Mouse (Mus musculus): ENCODE results near the gene Rnase1. TPM values are rescaled to one million over a fixed set of nuclear protein-coding genes. Genes with fewer than 3 reads are reported as not detected.
"Not testable (repeated sequence)": the region's sequence is repeated elsewhere in the genome, so short reads cannot be mapped to it uniquely, and the experiment has no call there.

Rnase1 gene
- polyA plus RNA-seq, 1 experiment = 4.1 TPM

DNA sequence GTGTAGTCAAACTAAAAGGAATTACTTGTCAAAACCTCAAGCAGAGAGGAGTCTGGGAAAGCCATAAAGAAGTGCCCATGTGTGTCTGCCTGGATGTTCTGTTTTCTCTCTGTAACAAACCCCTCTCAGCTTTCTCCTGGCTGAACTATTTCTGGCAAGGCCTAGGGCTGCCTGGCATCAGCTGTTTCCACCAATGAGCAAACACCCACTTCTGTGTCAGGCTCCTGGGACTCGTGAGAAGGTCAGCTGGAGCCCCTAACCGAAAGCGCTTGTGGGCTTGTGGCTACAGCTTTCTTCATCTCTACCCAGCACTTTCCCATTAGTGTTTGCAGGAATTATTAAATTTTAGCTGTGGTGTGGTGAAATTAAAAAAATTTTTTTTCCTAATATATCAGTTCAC, 34.6 kb downstream of the Rnase1 start:
- 25% methylated on average over 3 of the region's 3 CpGs for WGBS
- Histone ChIP-seq H3K27ac (ENCODE audit: insufficient read depth, low read length) (no peak overlapping the region), H3K4me1 (ENCODE audit: control insufficient read depth, insufficient read depth, low read length) (no peaks in the 10 kb centered on the region), H3K27me3 (ENCODE audit: control insufficient read depth, insufficient read depth, low read length) (no peaks in the 10 kb centered on the region), H3K4me3 (replicated peaks; ENCODE audit: insufficient read depth, low read depth, low read length) (no peak overlapping the region)
- TF ChIP-seq POLR2A (IDR thresholded peaks at IDR 0.05; ENCODE audit: borderline replicate concordance, insufficient read depth, low read length) = no peak
- no peak for TF ChIP-seq CTCF (IDR thresholded peaks at IDR 0.05; ENCODE audit: borderline replicate concordance, insufficient read depth, low read depth, low read length)
- no peak for DNase-seq

DNA sequence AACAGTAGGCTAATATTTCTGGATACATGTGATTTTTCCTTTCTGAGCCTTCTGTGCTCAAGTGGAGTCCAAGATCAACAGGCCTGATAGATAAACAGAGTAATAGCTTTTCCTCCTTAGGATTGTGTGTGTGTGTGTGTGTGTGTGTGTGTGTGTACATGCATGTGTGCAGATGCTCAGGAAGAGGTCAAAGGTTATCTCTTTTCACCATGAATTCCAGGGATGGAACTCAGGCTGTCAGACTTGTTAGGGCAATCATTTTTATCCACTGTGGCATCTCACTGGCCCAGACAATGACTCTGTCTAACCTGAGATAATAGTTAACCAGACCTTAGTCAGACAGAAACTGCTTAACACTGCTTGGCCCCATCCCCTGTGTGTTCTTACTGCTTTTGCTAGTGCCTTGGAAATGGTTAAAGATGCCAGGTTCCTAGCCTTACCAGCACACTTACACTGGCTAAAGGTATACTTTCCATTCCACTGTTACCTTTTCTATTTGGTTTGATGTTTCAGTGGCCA, 40.1 kb downstream of the Rnase1 start:
- no peak overlapping the region for H3K27ac ChIP-seq (ENCODE audit: insufficient read depth, low read length)
- no peak overlapping the region for H3K4me3 ChIP-seq (replicated peaks; ENCODE audit: insufficient read depth, low read depth, low read length)
- no peaks in the 10 kb centered on the region for H3K27me3 ChIP-seq (ENCODE audit: control insufficient read depth, insufficient read depth, low read length)
- no peak for DNase-seq
- H3K4me1 ChIP-seq (ENCODE audit: control insufficient read depth, insufficient read depth, low read length) = no peaks in the 10 kb centered on the region
- TF ChIP-seq CTCF (IDR thresholded peaks at IDR 0.05; ENCODE audit: borderline replicate concordance, insufficient read depth, low read depth, low read length) = no peak
- TF ChIP-seq POLR2A (IDR thresholded peaks at IDR 0.05; ENCODE audit: borderline replicate concordance, insufficient read depth, low read length) = no peak

DNA sequence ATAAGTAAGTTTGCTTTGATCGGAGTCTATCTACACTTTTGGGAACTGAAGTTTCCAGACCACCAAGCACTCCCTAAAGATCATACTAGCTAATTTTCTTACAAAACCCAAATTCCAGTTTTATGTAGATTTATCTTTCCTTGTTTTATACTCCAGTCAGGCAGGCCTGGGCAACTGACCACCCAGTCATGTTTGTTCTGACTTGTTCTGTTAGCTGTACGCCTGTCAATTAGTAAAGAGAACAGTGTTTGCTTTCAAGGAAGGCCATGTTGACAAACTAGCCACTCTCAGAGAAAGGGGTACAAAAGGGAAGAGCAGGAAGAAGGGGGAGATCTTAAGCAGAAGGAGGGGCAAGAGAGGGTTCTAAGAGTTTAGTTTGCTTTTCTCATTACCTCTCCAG, 42.2 kb downstream of the Rnase1 start:
- no peaks in the 10 kb centered on the region for H3K4me1 ChIP-seq (ENCODE audit: control insufficient read depth, insufficient read depth, low read length)
- TF ChIP-seq CTCF (IDR thresholded peaks at IDR 0.05; ENCODE audit: borderline replicate concordance, insufficient read depth, low read depth, low read length) = no peak
- no peak for TF ChIP-seq POLR2A (IDR thresholded peaks at IDR 0.05; ENCODE audit: borderline replicate concordance, insufficient read depth, low read length)
- H3K4me3 ChIP-seq (replicated peaks; ENCODE audit: insufficient read depth, low read depth, low read length) = no peak overlapping the region
- 93% methylated on average over 2 of the region's 2 CpGs for WGBS
- DNase-seq = no peak
- no peak overlapping the region for H3K27ac ChIP-seq (ENCODE audit: insufficient read depth, low read length)
- H3K27me3 ChIP-seq (ENCODE audit: control insufficient read depth, insufficient read depth, low read length) = no peaks in the 10 kb centered on the region

DNA sequence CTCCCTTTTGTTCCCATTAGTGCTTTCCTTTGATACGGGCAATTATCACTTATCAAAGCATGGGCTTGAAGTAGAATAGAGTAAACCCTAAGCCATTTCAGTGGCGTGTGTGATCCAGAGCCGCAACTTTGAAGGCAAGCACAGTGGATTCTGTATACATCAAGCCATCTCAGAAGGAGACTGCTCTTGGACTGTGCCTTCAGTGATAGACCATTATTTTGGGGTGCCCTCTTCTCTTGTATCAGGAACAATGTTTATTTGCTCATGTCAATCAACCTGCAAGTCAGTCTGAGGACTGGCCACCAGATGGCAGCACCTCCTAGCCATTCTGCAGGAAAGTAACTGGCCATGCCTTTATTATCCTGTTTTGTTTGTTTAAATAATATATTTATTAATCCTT, 43.4 kb downstream of the Rnase1 start:
- peak; percentile 41 to 68 for DNase-seq
- Histone ChIP-seq H3K4me3 (replicated peaks; ENCODE audit: insufficient read depth, low read depth, low read length) (no peak overlapping the region), H3K27me3 (ENCODE audit: control insufficient read depth, insufficient read depth, low read length) (no peaks in the 10 kb centered on the region), H3K4me1 (ENCODE audit: control insufficient read depth, insufficient read depth, low read length) (no peaks in the 10 kb centered on the region), H3K27ac (ENCODE audit: insufficient read depth, low read length) (no peak overlapping the region)
- 65% methylated on average over 3 of the region's 3 CpGs for WGBS
- no peak for TF ChIP-seq POLR2A (IDR thresholded peaks at IDR 0.05; ENCODE audit: borderline replicate concordance, insufficient read depth, low read length)
- TF ChIP-seq CTCF (IDR thresholded peaks at IDR 0.05; ENCODE audit: borderline replicate concordance, insufficient read depth, low read depth, low read length) = peak; percentile 79

DNA sequence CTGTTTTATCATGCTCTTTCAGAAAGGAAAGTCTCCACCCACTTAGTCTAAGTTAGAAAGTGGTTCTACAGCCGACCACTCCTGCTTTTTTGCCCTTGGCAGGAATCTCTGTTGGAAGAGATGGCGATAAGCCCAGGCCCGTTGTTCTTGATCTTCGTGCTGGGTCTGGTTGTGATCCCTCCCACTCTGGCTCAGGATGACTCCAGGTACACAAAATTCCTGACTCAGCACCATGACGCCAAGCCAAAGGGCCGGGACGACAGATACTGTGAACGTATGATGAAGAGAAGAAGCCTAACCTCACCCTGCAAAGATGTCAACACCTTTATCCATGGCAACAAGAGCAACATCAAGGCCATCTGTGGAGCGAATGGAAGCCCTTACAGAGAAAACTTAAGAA, 45.3 kb downstream of the Rnase1 start:
- H3K4me1 ChIP-seq (ENCODE audit: control insufficient read depth, insufficient read depth, low read length) = no peaks in the 10 kb centered on the region
- no peak overlapping the region for H3K27ac ChIP-seq (ENCODE audit: insufficient read depth, low read length)
- 49% methylated on average over 9 of the region's 9 CpGs for WGBS
- DNase-seq = no peak
- H3K4me3 ChIP-seq (replicated peaks; ENCODE audit: insufficient read depth, low read depth, low read length) = no peak overlapping the region
- TF ChIP-seq POLR2A (IDR thresholded peaks at IDR 0.05; ENCODE audit: borderline replicate concordance, insufficient read depth, low read length) (no peak), CTCF (IDR thresholded peaks at IDR 0.05; ENCODE audit: borderline replicate concordance, insufficient read depth, low read depth, low read length) (no peak)
- H3K27me3 ChIP-seq (ENCODE audit: control insufficient read depth, insufficient read depth, low read length) = no peaks in the 10 kb centered on the region

DNA sequence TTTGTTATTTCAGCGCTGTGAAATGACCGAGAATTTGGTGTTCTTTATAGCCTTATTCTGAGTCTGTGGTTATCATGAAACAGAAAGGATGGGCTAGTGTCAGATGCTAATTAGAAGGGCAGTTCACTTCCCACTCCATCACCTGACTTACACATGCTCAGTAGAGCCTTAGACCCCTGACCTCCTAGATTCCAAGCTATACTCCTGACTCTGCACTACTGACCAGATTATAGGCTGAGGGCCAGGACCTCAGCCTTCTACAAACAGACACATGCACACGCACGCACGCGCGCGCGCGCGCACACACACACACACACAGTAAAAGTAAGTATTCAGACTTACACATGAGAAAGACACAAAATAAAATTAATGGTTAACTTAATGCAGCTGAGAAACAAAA, 47.7 kb downstream of the Rnase1 start:
- no peak for TF ChIP-seq CTCF (IDR thresholded peaks at IDR 0.05; ENCODE audit: borderline replicate concordance, insufficient read depth, low read depth, low read length)
- no peak for TF ChIP-seq POLR2A (IDR thresholded peaks at IDR 0.05; ENCODE audit: borderline replicate concordance, insufficient read depth, low read length)
- Histone ChIP-seq H3K27ac (ENCODE audit: insufficient read depth, low read length) (no peak overlapping the region), H3K4me1 (ENCODE audit: control insufficient read depth, insufficient read depth, low read length) (no peaks in the 10 kb centered on the region), H3K4me3 (replicated peaks; ENCODE audit: insufficient read depth, low read depth, low read length) (no peak overlapping the region), H3K27me3 (ENCODE audit: control insufficient read depth, insufficient read depth, low read length) (no peaks in the 10 kb centered on the region)
- WGBS = 97% methylated on average over 11 of the region's 11 CpGs
- DNase-seq = no peak

DNA sequence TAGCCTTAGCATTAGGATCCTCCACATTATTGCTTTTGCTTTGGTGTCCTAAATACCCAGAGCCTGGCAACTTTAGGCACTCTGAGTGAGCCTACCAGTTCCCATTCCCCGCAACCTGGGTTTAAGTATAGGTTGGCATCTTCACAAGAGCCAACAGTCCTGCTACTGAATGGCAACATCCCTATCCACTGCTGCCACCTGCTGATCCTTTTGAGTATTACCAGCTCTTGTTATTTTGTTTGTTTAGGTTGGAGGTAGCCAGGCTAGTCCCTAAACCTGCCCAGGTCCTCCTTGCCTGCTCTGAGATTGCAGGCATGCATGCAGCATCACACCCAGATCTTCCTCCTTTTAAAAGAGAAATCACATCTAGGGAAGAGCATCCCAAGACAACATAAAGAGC, 48.3 kb downstream of the Rnase1 start:
- 8% methylated on average over 1 of the region's 1 CpGs for WGBS
- not testable (repeated sequence) for H3K27ac ChIP-seq (ENCODE audit: insufficient read depth, low read length); H3K4me1 ChIP-seq (ENCODE audit: control insufficient read depth, insufficient read depth, low read length); H3K27me3 ChIP-seq (ENCODE audit: control insufficient read depth, insufficient read depth, low read length); H3K4me3 ChIP-seq (replicated peaks; ENCODE audit: insufficient read depth, low read depth, low read length)
- DNase-seq = peak; percentile 73 to 79
- TF ChIP-seq CTCF (IDR thresholded peaks at IDR 0.05; ENCODE audit: borderline replicate concordance, insufficient read depth, low read depth, low read length) = peak; percentile 64; the same call in 1 of the 2 replicates

DNA sequence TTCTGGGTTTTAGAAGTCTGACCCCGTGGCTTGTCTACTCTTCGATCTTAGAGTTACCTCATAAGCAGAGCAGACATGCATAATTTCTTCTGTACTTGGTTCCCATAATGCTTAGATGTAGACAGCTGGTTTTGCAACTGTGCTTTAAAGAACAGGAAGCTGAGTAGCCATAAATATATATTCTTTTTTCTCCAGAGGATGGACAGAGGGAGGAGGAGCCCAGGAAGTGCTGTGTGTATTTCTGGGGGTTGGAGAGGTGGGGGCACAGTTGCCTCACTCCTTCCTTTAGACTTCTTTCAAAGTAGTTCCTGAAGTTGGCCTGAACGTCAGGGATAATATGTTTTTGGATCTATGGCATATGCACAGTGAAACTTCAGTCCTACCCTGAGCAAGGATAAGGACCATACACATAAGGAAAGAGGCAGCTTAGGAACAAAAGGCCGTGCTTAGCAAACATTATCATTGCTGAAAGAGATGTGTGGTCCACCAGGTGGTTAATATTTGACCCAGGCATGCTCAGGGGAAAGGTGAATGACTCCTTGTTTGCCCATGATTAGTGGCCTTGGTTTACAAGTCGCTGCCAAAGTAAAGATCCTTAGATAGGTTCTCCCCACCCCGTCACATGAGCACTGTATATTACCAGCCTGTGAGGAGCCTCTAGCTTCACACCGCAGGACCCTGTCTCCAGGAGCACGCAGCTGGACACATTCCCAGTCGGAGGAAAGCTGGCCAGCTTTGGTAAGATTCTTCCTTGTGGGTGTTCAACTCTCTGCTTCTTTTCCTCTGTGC, 50.7 kb downstream of the Rnase1 start:
- Histone ChIP-seq H3K4me3 (replicated peaks; ENCODE audit: insufficient read depth, low read depth, low read length) (no peak overlapping the region), H3K27me3 (ENCODE audit: control insufficient read depth, insufficient read depth, low read length) (no peaks in the 10 kb centered on the region), H3K27ac (ENCODE audit: insufficient read depth, low read length) (no peak overlapping the region), H3K4me1 (ENCODE audit: control insufficient read depth, insufficient read depth, low read length) (no peaks in the 10 kb centered on the region)
- DNase-seq = no peak
- WGBS = 50% methylated on average over 9 of the region's 9 CpGs
- TF ChIP-seq CTCF (IDR thresholded peaks at IDR 0.05; ENCODE audit: borderline replicate concordance, insufficient read depth, low read depth, low read length) = no peak
- TF ChIP-seq POLR2A (IDR thresholded peaks at IDR 0.05; ENCODE audit: borderline replicate concordance, insufficient read depth, low read length) = no peak

Other genes with a start within 250 kb of the Rnase1 start
- gene Klhl33, start 249.3 kb downstream of the Rnase1 start, polyA plus RNA-seq (2012; rRNA removed) = 34.1 and 35.4 TPM in 2 replicates
- 65.1 and 70.3 TPM in 2 replicates for gene Osgep, start 221.9 kb downstream of the Rnase1 start, polyA plus RNA-seq (2012; rRNA removed)
- gene Apex1, start 221.8 kb downstream of the Rnase1 start, polyA plus RNA-seq (2012; rRNA removed) = 48.5 and 49.7 TPM in 2 replicates
- gene Pip4p1, start 215.9 kb downstream of the Rnase1 start, polyA plus RNA-seq (2012; rRNA removed) = 204 and 212 TPM in 2 replicates
- gene Pnp, start 215.7 kb downstream of the Rnase1 start, polyA plus RNA-seq (2012; rRNA removed) = 21.0 and 25.1 TPM in 2 replicates
- gene Gm49342, start 202.3 kb downstream of the Rnase1 start, polyA plus RNA-seq (2012; rRNA removed) = 22.2 and 23.9 TPM in 2 replicates
- gene Pnp2, start 190.8 kb downstream of the Rnase1 start, polyA plus RNA-seq (2012; rRNA removed) = 0.98 and 1.0 TPM in 2 replicates
- not detected in 2 replicates for gene Rnase10, start 139.0 kb downstream of the Rnase1 start, polyA plus RNA-seq (2012; rRNA removed)
- gene Rnase9, start 104.9 kb downstream of the Rnase1 start, polyA plus RNA-seq (2012; rRNA removed) = not detected in 2 replicates
- not detected in 2 replicates for gene Rnase11, start 96.6 kb downstream of the Rnase1 start, polyA plus RNA-seq (2012; rRNA removed)
- not detected in 2 replicates for gene Rnase12, start 89.1 kb downstream of the Rnase1 start, polyA plus RNA-seq (2012; rRNA removed)
- gene Olfr750, start 72.3 kb downstream of the Rnase1 start, polyA plus RNA-seq (2012; rRNA removed) = not detected in 2 replicates
- 11.5 and 12.4 TPM in 2 replicates for gene Rnase4, start 55.7 kb downstream of the Rnase1 start, polyA plus RNA-seq (2012; rRNA removed)
- gene Ang, start 55.6 kb downstream of the Rnase1 start, polyA plus RNA-seq (2012; rRNA removed) = 2.9 TPM in 2 replicates
- gene Eddm3b, start 32.4 kb downstream of the Rnase1 start, polyA plus RNA-seq (2012; rRNA removed) = not detected in 2 replicates
- 0.61 and 0.81 TPM in 2 replicates for gene Rnase6, start 22.9 kb downstream of the Rnase1 start, polyA plus RNA-seq (2012; rRNA removed)
- not detected in 2 replicates for gene Rnase2b, start 15.5 kb upstream of the Rnase1 start, polyA plus RNA-seq (2012; rRNA removed)
- gene Ang2, start 52.4 kb upstream of the Rnase1 start, polyA plus RNA-seq (2012; rRNA removed) = not detected in 2 replicates
- not detected in 2 replicates for gene Ear14, start 56.6 kb upstream of the Rnase1 start, polyA plus RNA-seq (2012; rRNA removed)
- gene Rnase2a, start 109.3 kb upstream of the Rnase1 start, polyA plus RNA-seq (2012; rRNA removed) = not detected in 2 replicates
- not detected in 2 replicates for gene Gm7247, start 215.0 kb upstream of the Rnase1 start, polyA plus RNA-seq (2012; rRNA removed)